Mouse (Mus musculus): ENCODE results near the gene Hoxb4.

Gene Hoxb4

GRCm38 (mm10) chr11:96334998-96335397 is 16.9 kb downstream of the Hoxb4 start:
- DNase-seq (ENCODE audit: low read depth), result no peak

GRCm38 (mm10) chr11:96336597-96336996 is 18.5 kb downstream of the Hoxb4 start:
- no peak for DNase-seq (ENCODE audit: low read depth)

- no peak for DNase-seq (ENCODE audit: low read depth)
These were observed 19.0 kb downstream of the Hoxb4 start for GRCm38 (mm10) chr11:96337026-96337425.

- DNase-seq (ENCODE audit: low read depth), result no peak
These were observed 21.1 kb downstream of the Hoxb4 start for GRCm38 (mm10) chr11:96338957-96339855.

GRCm38 (mm10) chr11:96340698-96341365 is 22.8 kb downstream of the Hoxb4 start:
- DNase-seq (ENCODE audit: low read depth), result no peak

GRCm38 (mm10) chr11:96341701-96342575 is 23.9 kb downstream of the Hoxb4 start:
- DNase-seq (ENCODE audit: low read depth), result no peak

- no peak for DNase-seq (ENCODE audit: low read depth)
These were observed 24.5 kb downstream of the Hoxb4 start for GRCm38 (mm10) chr11:96342576-96342930.

- no peak for DNase-seq (ENCODE audit: low read depth)
These were observed 25.2 kb downstream of the Hoxb4 start for GRCm38 (mm10) chr11:96343206-96343745.

GRCm38 (mm10) chr11:96344061-96344877 is 26.2 kb downstream of the Hoxb4 start:
- DNase-seq (ENCODE audit: low read depth), result no peak

- DNase-seq (ENCODE audit: low read depth), result no peak
These were observed 26.8 kb downstream of the Hoxb4 start for GRCm38 (mm10) chr11:96344878-96345159.

- DNase-seq (ENCODE audit: low read depth), result no peak
These were observed 27.3 kb downstream of the Hoxb4 start for GRCm38 (mm10) chr11:96345220-96345892.

GRCm38 (mm10) chr11:96345893-96346806 is 28.1 kb downstream of the Hoxb4 start:
- DNase-seq (ENCODE audit: low read depth), result no peak

- no peak for DNase-seq (ENCODE audit: low read depth)
These were observed 29.0 kb downstream of the Hoxb4 start for GRCm38 (mm10) chr11:96346916-96347520.

GRCm38 (mm10) chr11:96347717-96348116 is 29.6 kb downstream of the Hoxb4 start:
- DNase-seq (ENCODE audit: low read depth), result no peak

GRCm38 (mm10) chr11:96348141-96348928 is 30.3 kb downstream of the Hoxb4 start:
- DNase-seq (ENCODE audit: low read depth), result no peak

GRCm38 (mm10) chr11:96348988-96349387 is 30.9 kb downstream of the Hoxb4 start:
- DNase-seq (ENCODE audit: low read depth), result no peak

- no peak for DNase-seq (ENCODE audit: low read depth)
These were observed 31.6 kb downstream of the Hoxb4 start for GRCm38 (mm10) chr11:96349491-96350340.

GRCm38 (mm10) chr11:96350341-96350624 is 32.2 kb downstream of the Hoxb4 start, which contains the start of gene Hoxb2:
Gene Hoxb2, plus strand, starts transcription at chr11:96350525.
- DNase-seq (ENCODE audit: low read depth), result no peak

All from c-Kit-positive CD71-negative TER-119-negative erythroid progenitor cells, embryonic 14.5 days (primary cell).